Comparison of ENCODE assay signal across 8 mouse cellular contexts in the genomic region with DNA sequence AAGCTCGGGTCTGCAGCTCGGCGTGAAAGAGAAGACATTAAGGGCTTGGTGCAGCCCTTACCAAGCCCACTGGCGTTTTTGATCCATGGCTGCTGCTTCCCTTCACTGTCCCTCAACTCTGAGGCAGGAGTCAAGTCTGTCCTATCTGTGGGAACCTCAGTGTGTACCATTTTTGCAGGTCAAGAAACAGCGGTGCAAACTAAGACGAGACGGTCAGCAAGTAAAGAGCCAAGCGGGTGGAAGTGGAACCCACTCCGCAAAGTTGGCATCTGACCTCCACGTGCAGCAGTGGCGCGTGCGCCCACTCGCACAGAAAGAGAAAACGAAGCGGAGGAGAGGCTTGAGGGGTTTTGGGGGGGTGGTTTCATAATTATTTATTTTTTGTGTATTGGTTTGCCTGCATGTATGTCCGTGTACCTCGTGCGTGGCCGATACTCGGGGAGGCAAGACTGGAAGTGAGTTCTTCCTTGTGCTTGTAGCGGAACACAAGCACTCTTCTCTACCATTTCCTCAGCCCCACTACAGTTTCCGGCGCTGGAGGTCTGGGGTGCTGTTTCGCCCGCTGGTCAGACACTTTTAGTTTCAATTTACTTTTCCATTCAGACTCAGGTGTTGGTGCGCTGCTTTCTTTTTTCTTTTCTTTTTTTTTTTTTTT. TPM values are rescaled to one million over a fixed set of nuclear protein-coding genes. Genes with fewer than 3 reads are reported as not detected.
A peak's percentile ranks its signal among the peaks of the same experiment; 100 is the strongest.
DNase-seq lines count a peak whose midpoint lies in the region; ATAC-seq lines count a peak whose summit lies in the region.

No protein-coding gene starts in this region.

- intact Hi-C loops in heart, postnatal 14 days (cut with DNase I): no loop called here
- intact Hi-C loops in left cerebral cortex, postnatal 4 days (cut with DNase I): no loop called here

- H3K36me3 ChIP-seq in limb, embryonic 12.5 days: peaks cover 29% of the 10 kb centered on the region
- peaks cover 17% of the 10 kb centered on the region for H3K36me3 ChIP-seq in midbrain, embryonic 12.5 days

- H3K9ac ChIP-seq in limb, embryonic 12.5 days (replicated peaks): peak overlapping the region; percentile 93
- peak overlapping the region; percentile 77 for H3K9ac ChIP-seq in midbrain, embryonic 12.5 days (replicated peaks)

- peak; percentile 17 for ATAC-seq in common myeloid progenitor, adult 5-6 weeks (replicated peaks; ENCODE audit: low read depth, poor library complexity, severe bottlenecking)
- ATAC-seq in limb, embryonic 12.5 days (ENCODE audit: insufficient number of reproducible peaks, insufficient read depth, low FRiP score, low TSS enrichment, low read depth): peak; percentile 58
- peak; percentile 61; the same call in 1 of the 2 replicates for ATAC-seq in midbrain, embryonic 12.5 days (ENCODE audit: low FRiP score, low read depth)

- peak overlapping the region; percentile 66 for H3K27ac ChIP-seq in limb, embryonic 12.5 days
- H3K27ac ChIP-seq in midbrain, embryonic 12.5 days (replicated peaks): peak overlapping the region; percentile 27; the same call in 1 of the 2 replicates

- H3K4me2 ChIP-seq in limb, embryonic 12.5 days: peak overlapping the region; percentile 83
- peak overlapping the region; percentile 72 for H3K4me2 ChIP-seq in midbrain, embryonic 12.5 days (replicated peaks)

- H3K27me3 ChIP-seq in limb, embryonic 12.5 days: no peaks in the 10 kb centered on the region
- H3K27me3 ChIP-seq in midbrain, embryonic 12.5 days: no peaks in the 10 kb centered on the region

- peaks cover 9% of the 10 kb centered on the region; the same call in 1 of the 2 replicates for H3K4me1 ChIP-seq in limb, embryonic 12.5 days (replicated peaks)
- H3K4me1 ChIP-seq in midbrain, embryonic 12.5 days: peaks cover 7% of the 10 kb centered on the region

- DNase-seq in kidney, adult 9 months: peak; percentile 45
- DNase-seq in kidney, adult 11 months: no peak
- DNase-seq in heart, postnatal 14 days: peak; percentile 30 to 41
- peak; percentile 49 for DNase-seq in testis, postnatal 14 days (ENCODE audit: low spot score)
- no peak for DNase-seq in left cerebral cortex, postnatal 4 days

- WGBS in limb, embryonic 12.5 days: 2% methylated on average over 27 of the region's 27 CpGs
- 1% methylated on average over 27 of the region's 27 CpGs for WGBS in midbrain, embryonic 12.5 days

- no peaks in the 10 kb centered on the region for H3K9me3 ChIP-seq in limb, embryonic 12.5 days
- no peaks in the 10 kb centered on the region for H3K9me3 ChIP-seq in midbrain, embryonic 12.5 days

- H3K4me3 ChIP-seq in limb, embryonic 12.5 days (replicated peaks): peak overlapping the region; percentile 95
- peak overlapping the region; percentile 88 for H3K4me3 ChIP-seq in midbrain, embryonic 12.5 days

RNA-seq across cellular contexts. Expression of a gene that starts 0.5 kb away (rescaled TPM):
- total RNA-seq in common myeloid progenitor, adult 5-6 weeks (2017): 47.9 and 56.8 TPM in 2 replicates
- 10 to 100 TPM; 44.8 to 45.1 TPM for total RNA-seq in heart, postnatal 14 days (2021)
- polyA plus RNA-seq in limb, embryonic 12.5 days (2016; fragmentation: Nextera tagmentation; extraction: Ambion mirVana): 121 and 122 TPM in 2 replicates
- 120 and 129 TPM in 2 replicates for polyA plus RNA-seq in midbrain, embryonic 12.5 days (2016; fragmentation: Nextera tagmentation; extraction: Ambion mirVana)
- 10 to 100 TPM; 64.6 to 64.7 TPM for total RNA-seq in left cerebral cortex, postnatal 4 days (2021)

RNA-seq across cellular contexts. Expression of a gene that starts 29.7 kb away (rescaled TPM):
- total RNA-seq in common myeloid progenitor, adult 5-6 weeks (2017): 16.2 and 32.3 TPM in 2 replicates
- 1 to 10 TPM; 9.2 to 9.3 TPM for total RNA-seq in heart, postnatal 14 days (2021)
- 46.9 and 47.9 TPM in 2 replicates for polyA plus RNA-seq in limb, embryonic 12.5 days (2016; fragmentation: Nextera tagmentation; extraction: Ambion mirVana)
- 38.2 and 41.6 TPM in 2 replicates for polyA plus RNA-seq in midbrain, embryonic 12.5 days (2016; fragmentation: Nextera tagmentation; extraction: Ambion mirVana)
- 10 to 100 TPM; 33.5 to 38.3 TPM for total RNA-seq in left cerebral cortex, postnatal 4 days (2021)

RNA-seq across cellular contexts. Expression of a gene that starts 40.5 kb away (rescaled TPM):
- not detected in 2 replicates for total RNA-seq in common myeloid progenitor, adult 5-6 weeks (2017)
- total RNA-seq in heart, postnatal 14 days (2021): under 1 TPM; 0.59 to 0.88 TPM
- polyA plus RNA-seq in limb, embryonic 12.5 days (2016; fragmentation: Nextera tagmentation; extraction: Ambion mirVana): 0.33 and 0.87 TPM in 2 replicates
- 0.37 TPM in 1 of 2 replicates, not detected in the other for polyA plus RNA-seq in midbrain, embryonic 12.5 days (2016; fragmentation: Nextera tagmentation; extraction: Ambion mirVana)
- total RNA-seq in left cerebral cortex, postnatal 4 days (2021): 10 to 100 TPM; 13.8 to 16.6 TPM

Comparison
In these comparisons a context has a peak if more than half of its experiments do, and no peak if none do; other contexts are left out.
1. DNase-seq: peak in kidney, adult 9 months (single experiment), heart, postnatal 14 days (2 of 2) and testis, postnatal 14 days (single experiment); none in kidney, adult 11 months (single experiment) and left cerebral cortex, postnatal 4 days (single experiment).
2. RNA of a gene that starts 40.5 kb away (total RNA-seq): 13.8 to 16.6 TPM in left cerebral cortex, postnatal 4 days; 0.59 to 0.88 TPM in heart, postnatal 14 days and not detected in common myeloid progenitor, adult 5-6 weeks; every median in the first group is over 4 times any median in the second.
3. Peak in every context shown above with its lines, with median percentiles within 50 percentile points of each other: ATAC-seq.